Mouse (Mus musculus): ENCODE measurements around the gene Tdpoz2. TPM values are rescaled to one million over a fixed set of nuclear protein-coding genes. Genes with fewer than 3 reads are reported as not detected.

The Tdpoz2 gene
- polyA plus RNA-seq, 1 experiment from 2014 or later = not detected

Other genes with a start within 250 kb of the Tdpoz2 start
- gene Tchh, start 210.4 kb downstream of the Tdpoz2 start, polyA plus RNA-seq (2014; fragmentation: Nextera tagmentation; extraction: Ambion mirVana) = 0.32 and 0.52 TPM in 2 replicates
- gene Tchhl1, start 183.9 kb downstream of the Tdpoz2 start, polyA plus RNA-seq (2014; fragmentation: Nextera tagmentation; extraction: Ambion mirVana) = not detected in 2 replicates
- gene S100a11, start 132.2 kb downstream of the Tdpoz2 start, polyA plus RNA-seq (2014; fragmentation: Nextera tagmentation; extraction: Ambion mirVana) = 140 and 148 TPM in 2 replicates
- 121 and 131 TPM in 2 replicates for gene S100a10, start 97.6 kb downstream of the Tdpoz2 start, polyA plus RNA-seq (2014; fragmentation: Nextera tagmentation; extraction: Ambion mirVana)
- not detected in 2 replicates for gene Tdpoz1, start 23.6 kb upstream of the Tdpoz2 start, polyA plus RNA-seq (2014; fragmentation: Nextera tagmentation; extraction: Ambion mirVana)
- gene Gm37596, start 40.4 kb upstream of the Tdpoz2 start, polyA plus RNA-seq (2014; fragmentation: Nextera tagmentation; extraction: Ambion mirVana) = not detected in 2 replicates
- not detected in 2 replicates for gene Gm5773, start 120.3 kb upstream of the Tdpoz2 start, polyA plus RNA-seq (2014; fragmentation: Nextera tagmentation; extraction: Ambion mirVana)
- gene Tdpoz4, start 143.7 kb upstream of the Tdpoz2 start, polyA plus RNA-seq (2014; fragmentation: Nextera tagmentation; extraction: Ambion mirVana) = not detected in 2 replicates
- not detected in 2 replicates for gene Tdpoz3, start 173.3 kb upstream of the Tdpoz2 start, polyA plus RNA-seq (2014; fragmentation: Nextera tagmentation; extraction: Ambion mirVana)